Mouse (Mus musculus) spleen, postnatal 14 days (tissue): ENCODE data around the gene Slco1c1.
"Not testable (repeated sequence)": the region's sequence is repeated elsewhere in the genome, so short reads cannot be mapped to it uniquely, and the experiment has no call there.

Experiments
- DNase-seq, 2 experiments: peaks; one replicate each; pipeline ENCODE4 v3.0.0; 2021 to 2022; ENCODE audit warnings: low spot score in 2 of 2

Gene Slco1c1

GRCm38 (mm10) chr6:141590002-141590401, 65.8 kb downstream of the Slco1c1 start:
- no peak for DNase-seq

- not testable (repeated sequence) for DNase-seq
These were observed 66.5 kb downstream of the Slco1c1 start for GRCm38 (mm10) chr6:141590598-141591200.

- no peak for DNase-seq
These were observed 71.9 kb downstream of the Slco1c1 start for GRCm38 (mm10) chr6:141596081-141596480.

GRCm38 (mm10) chr6:141597037-141597436, 72.9 kb downstream of the Slco1c1 start:
- no peak for DNase-seq

- DNase-seq: no peak
These were observed 76.8 kb downstream of the Slco1c1 start for GRCm38 (mm10) chr6:141600940-141601339.

- DNase-seq: no peak
These were observed 86.6 kb downstream of the Slco1c1 start for GRCm38 (mm10) chr6:141610702-141611260.

GRCm38 (mm10) chr6:141614017-141614416, 89.8 kb downstream of the Slco1c1 start:
- DNase-seq: no peak

- DNase-seq: no peak
These were observed 91.2 kb downstream of the Slco1c1 start for GRCm38 (mm10) chr6:141615348-141615747.
